Mouse (Mus musculus): ENCODE results near the gene Scrn2. TPM values are rescaled to one million over a fixed set of nuclear protein-coding genes. Genes with fewer than 3 reads are reported as not detected.

The Scrn2 gene
- 1 to 10 TPM in 1 of 2 experiments, under 1 TPM in 1; 0.67 to 1.5 TPM for total RNA-seq (2023)

DNA sequence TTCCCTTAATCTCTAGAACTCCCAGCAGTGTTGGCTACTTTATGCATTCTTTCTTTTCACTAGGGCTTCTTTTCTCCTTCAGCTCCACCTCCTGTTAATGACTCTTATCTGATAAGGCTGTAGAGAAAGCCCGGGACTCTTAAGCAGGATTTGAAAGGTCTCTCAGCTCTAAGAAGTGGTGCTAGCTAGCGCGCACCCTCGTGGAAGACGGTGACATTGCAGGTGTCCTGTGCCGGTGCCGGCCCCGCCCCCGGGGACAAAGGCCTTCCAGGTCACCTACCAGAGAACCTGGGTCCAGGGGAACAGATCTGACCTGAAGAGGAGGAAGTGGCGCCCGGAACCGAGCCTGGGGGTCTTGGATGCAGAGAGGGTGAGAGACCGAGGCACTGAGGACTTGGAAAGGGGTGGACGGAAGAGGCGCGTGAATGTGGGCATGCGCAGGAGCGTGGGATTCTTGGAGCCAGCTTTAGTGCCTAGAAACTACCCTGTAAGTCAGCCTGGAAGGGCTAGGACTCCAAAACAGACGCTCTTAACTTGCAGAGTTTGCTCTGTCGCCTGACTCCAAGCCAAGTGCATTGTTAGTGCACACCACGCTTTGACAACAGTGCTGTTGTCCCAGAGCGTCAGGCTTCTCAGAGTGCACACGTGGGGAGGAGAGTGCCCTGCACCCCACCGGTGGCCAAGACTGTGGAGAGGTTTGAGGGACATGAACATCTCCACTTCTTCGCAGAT is at the start of gene Scrn2:
TSS of gene Scrn2 (plus strand) at position 253 of the 732 bp plus-strand sequence.

GRCm38 (mm10) chr11:96982859-96983258 is 46.9 kb upstream of the Scrn2 start, which contains the start of gene Sp2:
Sp2 (minus strand) TSS chr11:96982959.

DNA sequence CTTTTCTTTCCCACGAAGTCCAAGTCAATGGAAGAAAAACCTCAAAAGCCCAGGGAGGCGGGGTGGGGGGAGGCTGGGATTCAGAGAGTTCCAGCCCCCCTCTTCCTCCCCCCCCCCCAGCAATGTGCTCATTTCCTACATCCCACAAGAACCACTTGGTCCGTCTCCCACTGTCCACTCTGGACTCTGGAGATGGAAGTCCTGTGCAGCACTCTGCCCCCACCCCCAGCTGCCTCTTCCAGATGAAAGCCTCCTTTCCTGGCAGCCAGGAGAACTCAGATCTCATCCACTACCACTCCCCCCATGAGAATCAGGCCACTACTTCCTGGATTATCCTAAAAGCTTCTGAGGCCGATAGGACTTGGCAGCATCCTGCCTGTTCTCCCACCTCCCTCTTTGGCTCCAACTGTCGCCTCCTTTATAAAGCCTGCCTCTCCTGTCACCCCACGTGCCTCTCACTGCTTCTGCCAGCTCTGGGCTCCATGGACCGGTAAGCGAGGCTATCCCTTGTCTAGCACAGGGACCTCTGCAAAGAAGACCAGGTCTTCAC is 16.5 kb upstream of the Scrn2 start, which contains the start of gene Sp6:
TSS of gene Sp6 (plus strand) at position 274 of the 550 bp plus-strand sequence.

DNA sequence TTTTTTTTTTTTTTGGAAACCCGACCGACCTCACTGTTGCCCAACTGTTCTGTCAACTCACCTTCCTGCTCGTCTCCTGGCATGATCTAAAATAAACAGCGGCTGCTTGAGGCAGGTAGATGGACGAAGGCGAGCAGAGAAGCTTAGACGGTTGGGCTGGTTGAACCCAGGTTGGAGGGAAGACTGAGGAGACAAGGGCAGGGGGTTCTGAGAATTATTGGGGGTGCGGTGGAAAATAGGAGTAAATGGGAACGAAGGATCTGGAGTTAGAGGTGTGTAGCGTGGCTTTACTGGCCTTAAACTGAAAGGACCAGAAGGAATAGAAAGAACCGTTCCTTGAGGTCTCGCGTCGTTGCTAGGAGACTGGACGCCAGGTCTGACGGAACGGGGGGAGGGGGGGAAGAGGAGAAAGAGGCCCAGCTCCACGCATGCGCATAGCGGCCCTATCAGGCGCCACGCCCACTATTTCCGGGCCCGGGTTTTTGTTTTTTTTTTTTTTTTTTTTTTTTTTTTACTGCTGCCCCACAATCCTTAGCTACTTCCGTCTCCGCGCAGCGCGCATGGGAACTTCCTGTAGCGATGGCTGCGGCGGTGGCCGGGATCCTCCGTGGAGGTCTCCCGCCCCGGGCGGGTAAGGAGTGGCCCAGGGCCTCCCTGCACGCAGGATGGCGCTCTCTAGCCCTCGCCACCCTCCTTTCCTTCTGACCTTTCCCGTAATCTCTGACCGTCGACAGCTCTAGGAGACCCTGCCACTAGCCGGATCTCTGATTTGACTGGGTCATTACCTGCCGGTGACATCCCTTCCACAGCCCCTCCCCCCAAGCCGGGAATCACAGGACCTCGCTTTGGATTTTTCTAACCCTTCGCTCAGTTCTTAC is 11.5 kb downstream of the Scrn2 start, which contains the start of the genes Lrrc46 and Mrpl10:
TSS of gene Lrrc46 (minus strand) at position 386 of the 878 bp plus-strand sequence.
TSS of gene Mrpl10 (plus strand) at position 539 of the 878 bp plus-strand sequence.

GRCm38 (mm10) chr11:97050216-97050943 is 20.6 kb downstream of the Scrn2 start, which contains the start of gene Osbpl7:
Osbpl7 (plus strand) TSS chr11:97050628.

Other genes starting within 250 kb of the Scrn2 start
- gene Cbx1, start 240.8 kb upstream of the Scrn2 start, total RNA-seq (2023) = 10 to 100 TPM; 29.1 to 32.9 TPM
- 10 to 100 TPM; 59.8 to 96.1 TPM for gene Nfe2l1, start 200.0 kb upstream of the Scrn2 start, total RNA-seq (2023)
- 1 to 10 TPM; 1.8 to 4.5 TPM for gene Copz2, start 180.1 kb upstream of the Scrn2 start, total RNA-seq (2023)
- 10 to 100 TPM; 48.2 to 51.0 TPM for gene Cdk5rap3, start 113.4 kb upstream of the Scrn2 start, total RNA-seq (2023)
- not detected for gene Prr15l, start 101.8 kb upstream of the Scrn2 start, total RNA-seq (2023)
- 10 to 100 TPM; 23.0 to 23.8 TPM for gene Pnpo, start 86.0 kb upstream of the Scrn2 start, total RNA-seq (2023)
- 10 to 100 TPM; 35.9 to 41.8 TPM for gene Sp2, start 47.0 kb upstream of the Scrn2 start, total RNA-seq (2023)
- not detected for gene Sp6, start 16.5 kb upstream of the Scrn2 start, total RNA-seq (2023)
- gene Lrrc46, start 11.5 kb downstream of the Scrn2 start, total RNA-seq (2023) = not detected
- gene Mrpl10, start 11.6 kb downstream of the Scrn2 start, total RNA-seq (2023) = 10 to 100 TPM; 38.5 to 41.1 TPM
- gene Osbpl7, start 20.7 kb downstream of the Scrn2 start, total RNA-seq (2023) = 10 to 100 TPM; 12.7 to 17.6 TPM
- under 1 TPM in 1 of 2 experiments, not detected in 1; 0.21 TPM for gene Tbx21, start 85.4 kb downstream of the Scrn2 start, total RNA-seq (2023)
- 10 to 100 TPM; 46.7 to 50.4 TPM for gene Tbkbp1, start 121.6 kb downstream of the Scrn2 start, total RNA-seq (2023)
- gene Kpnb1, start 157.9 kb downstream of the Scrn2 start, total RNA-seq (2023) = 10 to 100 TPM; 89.2 to 95.8 TPM